Mouse (Mus musculus) cerebral cortex, adult 2 months (tissue): ENCODE measurements around the gene Bcl7b.

ENCODE experiments used
- WGBS: fragments of 180-500 bp; shearing (Covaris S2); methylation state at CpG from one replicate; pipeline ENCODE4 v1.1.7; 2018; 5-methylcytosine and 5-hydroxymethylcytosine counted together

Gene Bcl7b

GRCm38 (mm10) chr5:135168063-135169062, at the start of gene Bcl7b:
Bcl7b (plus strand) TSS chr5:135168283.
- WGBS, result 1% methylated on average over 95 of the region's 95 CpGs

DNA sequence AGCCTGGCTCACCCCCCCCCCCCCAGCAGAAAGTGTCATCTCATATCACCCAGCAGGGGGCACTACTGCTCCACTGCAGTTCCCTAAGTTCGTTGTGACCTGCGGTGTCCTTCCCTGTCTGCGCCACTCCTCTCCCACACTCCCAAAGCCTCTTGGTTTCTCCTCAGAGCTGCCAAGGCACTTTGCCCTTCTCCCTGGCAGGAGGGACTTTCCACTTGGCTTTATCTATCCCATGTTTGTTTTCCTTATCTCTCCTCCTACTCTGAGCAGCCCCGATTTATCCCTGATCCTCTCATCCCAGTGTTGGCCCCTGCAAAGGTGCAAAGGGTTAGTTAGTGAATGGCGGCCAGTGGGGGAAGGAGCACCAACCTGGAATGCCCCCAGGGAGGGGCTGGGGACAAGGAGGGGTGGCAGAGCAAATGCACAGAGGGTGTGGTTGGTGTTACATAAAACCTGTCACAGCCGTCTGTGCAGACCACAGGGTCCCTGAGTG, 49.4 kb upstream of the Bcl7b start:
- WGBS, result 26% methylated on average over 6 of the region's 6 CpGs

DNA sequence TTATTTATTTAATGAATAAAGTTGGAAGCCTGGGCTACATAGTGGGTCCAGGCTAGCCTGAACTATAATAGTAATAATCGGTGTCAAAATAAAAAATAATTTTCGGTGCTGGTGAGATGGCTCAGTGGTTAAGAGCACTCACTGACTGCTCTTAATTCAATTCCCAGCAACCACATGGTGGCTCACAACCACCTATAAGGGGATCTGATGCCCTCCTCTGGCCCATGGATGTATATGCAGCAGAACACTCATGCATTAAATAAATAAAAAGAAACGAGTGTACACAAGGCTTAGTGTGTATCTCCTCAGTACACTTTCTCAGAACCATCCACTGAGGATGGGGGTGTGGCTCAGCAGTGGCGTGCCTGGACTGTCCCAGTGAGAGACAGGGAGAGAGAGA, 47.3 kb upstream of the Bcl7b start:
- 68% methylated on average over 4 of the region's 4 CpGs for WGBS

DNA sequence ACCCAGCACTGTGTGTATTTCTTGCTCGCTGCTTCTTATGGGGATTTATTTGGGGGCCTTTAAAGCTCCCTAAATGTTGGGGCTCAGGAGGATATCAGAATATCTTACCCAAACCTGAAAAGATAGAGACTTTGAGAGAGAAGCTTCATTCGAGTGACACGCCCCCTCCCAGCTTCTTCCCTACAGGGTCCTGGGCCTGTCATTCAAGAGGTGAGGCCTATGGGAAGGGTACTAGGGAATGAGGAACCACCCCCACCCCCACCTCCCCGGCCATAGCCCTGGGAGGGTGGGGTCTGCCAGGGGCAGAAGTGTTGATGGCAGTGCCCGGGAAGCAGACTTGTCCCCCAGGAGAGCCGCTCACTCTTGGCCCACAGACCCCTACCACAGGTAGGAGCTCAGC, 42.0 kb upstream of the Bcl7b start:
- WGBS, result 76% methylated on average over 6 of the region's 6 CpGs

GRCm38 (mm10) chr5:135127669-135128068, 40.4 kb upstream of the Bcl7b start:
- WGBS, result 70% methylated on average over 6 of the region's 6 CpGs

GRCm38 (mm10) chr5:135129747-135130146, 38.3 kb upstream of the Bcl7b start:
- WGBS, result 85% methylated on average over 4 of the region's 4 CpGs

GRCm38 (mm10) chr5:135133736-135134405, 34.2 kb upstream of the Bcl7b start:
- WGBS, result 8% methylated on average over 26 of the region's 26 CpGs

DNA sequence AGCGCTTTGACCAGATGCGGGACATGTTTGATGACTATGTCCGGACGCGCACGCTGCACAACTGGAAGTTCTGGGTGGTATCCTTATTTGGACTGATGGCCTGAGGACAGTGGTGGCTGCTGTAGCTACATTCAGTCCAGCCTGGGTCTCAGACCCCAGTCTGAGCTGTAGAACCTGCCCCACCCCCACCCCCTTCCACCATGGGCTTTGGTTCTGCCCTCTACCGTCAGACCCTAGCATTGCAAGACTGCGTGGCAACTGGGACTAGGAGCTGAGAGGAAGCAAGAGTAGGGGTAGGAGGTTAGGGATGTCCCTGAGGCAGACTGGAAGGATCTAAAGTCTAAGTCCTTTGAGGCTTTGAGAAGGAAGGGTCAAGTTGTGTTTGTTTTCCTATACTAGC, 33.5 kb upstream of the Bcl7b start:
- WGBS, result 10% methylated on average over 8 of the region's 8 CpGs

DNA sequence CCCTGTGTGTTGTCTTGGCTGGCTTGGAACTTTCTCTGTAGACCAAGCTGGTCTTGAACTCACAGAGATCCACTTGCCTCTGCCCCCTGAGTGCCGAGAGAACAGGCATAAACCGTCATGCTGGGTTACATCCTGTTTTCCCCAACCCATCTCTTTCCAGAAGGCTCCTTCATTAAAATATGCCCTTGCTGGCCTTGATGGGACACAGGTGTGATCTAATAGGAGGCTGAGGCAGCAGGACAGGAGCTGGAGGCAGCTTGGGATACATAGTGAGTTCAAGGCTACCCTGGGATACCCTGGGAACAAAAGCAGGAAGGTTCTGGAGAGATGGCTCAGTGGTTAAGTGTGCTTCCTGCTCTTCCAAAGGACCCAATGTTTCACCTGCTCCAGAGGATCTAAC, 28.2 kb upstream of the Bcl7b start:
- 79% methylated on average over 2 of the region's 2 CpGs for WGBS

DNA sequence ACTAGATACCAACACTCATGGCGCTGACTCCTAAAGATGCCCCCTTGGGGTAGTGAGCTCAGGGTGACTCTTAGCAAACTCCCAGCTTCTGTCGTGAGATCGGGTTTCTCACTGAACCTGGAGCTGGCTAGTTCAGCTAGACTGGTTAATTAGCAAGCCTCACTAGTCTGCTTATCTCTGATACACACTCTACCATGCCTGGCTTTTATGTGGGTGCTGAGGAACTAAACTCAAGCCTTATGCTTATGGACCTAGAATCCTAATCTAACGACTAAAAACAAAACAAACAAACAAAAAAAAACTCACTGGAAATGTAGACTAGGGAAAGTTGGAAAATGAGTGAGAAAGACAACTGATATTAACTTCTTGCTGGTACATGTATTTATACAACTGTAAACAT, 23.6 kb upstream of the Bcl7b start:
- 65% methylated on average over 4 of the region's 4 CpGs for WGBS

GRCm38 (mm10) chr5:135145532-135145931, 22.6 kb upstream of the Bcl7b start:
- 75% methylated on average over 3 of the region's 3 CpGs for WGBS

DNA sequence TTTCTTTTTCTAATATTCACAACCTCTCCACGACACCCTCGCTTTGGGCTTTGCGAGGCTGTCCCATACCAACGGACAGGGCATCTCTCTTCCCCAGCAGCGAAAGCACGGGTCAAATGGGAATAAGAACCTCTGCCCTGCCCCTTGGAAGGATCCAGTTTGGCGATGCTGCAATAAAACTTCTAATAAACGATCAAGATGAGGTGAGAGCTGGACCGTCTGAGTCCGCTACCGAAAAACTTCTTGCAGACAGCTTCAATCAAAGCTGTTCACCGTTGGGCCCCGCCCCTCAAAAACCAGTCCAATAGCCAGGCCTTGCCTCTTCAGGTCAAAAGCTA, 19.4 kb upstream of the Bcl7b start:
- under 1% methylated on average over 13 of the region's 13 CpGs for WGBS

DNA sequence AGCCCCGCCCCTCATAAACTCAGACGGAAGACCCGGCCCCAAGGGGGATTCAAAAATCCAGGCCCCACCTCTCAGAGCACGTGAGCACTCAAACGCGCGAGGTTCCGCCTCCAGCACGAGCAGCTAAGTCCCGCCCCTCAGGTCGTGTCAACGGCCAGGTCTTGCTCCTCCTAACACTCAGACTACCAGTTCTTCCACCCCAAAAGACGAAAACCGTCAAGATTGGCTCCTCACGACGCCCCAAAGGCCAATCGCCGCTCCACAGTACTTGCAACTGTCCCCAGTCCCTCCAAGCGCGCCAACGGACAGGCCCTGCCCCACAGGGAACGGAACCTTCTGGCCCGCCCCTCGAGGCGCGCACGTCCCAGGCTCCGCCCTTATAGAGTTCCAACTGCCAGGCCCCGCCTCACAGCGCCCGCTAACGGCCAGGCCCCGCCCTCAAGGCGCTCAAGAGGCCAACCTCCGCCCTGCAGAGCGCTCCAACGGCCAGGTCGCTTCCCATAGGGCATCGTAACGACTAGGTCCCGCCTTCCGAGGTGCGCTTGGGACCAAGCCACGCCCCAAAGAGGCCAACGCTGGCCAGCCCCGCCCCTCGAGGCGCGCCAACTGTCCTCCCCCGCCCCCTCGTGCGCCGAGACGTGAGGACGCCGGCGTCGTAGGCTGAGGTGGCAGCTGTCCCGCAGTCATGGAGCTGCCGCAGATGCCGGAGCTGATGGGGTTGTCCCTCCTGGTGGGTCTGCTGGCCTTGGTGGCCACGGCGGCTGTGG, 18.8 kb upstream of the Bcl7b start, which contains the start of gene Tbl2:
Tbl2 (plus strand) TSS at position 605 of the 767 bp plus-strand sequence.
- under 1% methylated on average over 63 of the region's 63 CpGs for WGBS

DNA sequence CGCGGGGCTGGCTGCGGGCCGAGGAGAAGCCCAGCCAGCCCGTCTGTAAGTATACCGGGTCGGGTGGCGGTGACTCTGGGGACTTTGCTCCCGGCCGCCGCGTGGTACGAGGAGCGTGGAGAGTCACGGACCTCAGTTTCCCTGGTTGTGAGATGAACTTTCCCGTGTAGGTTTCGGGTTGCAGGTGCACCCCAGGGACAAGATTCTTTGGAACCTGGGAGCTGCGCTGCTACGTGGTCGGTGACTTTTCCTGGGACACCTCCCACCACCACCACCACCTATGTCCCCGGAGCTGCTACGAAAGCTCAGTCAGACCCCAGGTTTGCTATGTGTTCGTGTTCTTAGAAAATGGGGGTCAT, 18.3 kb upstream of the Bcl7b start:
- WGBS, result 0% methylated on average over 23 of the region's 23 CpGs

DNA sequence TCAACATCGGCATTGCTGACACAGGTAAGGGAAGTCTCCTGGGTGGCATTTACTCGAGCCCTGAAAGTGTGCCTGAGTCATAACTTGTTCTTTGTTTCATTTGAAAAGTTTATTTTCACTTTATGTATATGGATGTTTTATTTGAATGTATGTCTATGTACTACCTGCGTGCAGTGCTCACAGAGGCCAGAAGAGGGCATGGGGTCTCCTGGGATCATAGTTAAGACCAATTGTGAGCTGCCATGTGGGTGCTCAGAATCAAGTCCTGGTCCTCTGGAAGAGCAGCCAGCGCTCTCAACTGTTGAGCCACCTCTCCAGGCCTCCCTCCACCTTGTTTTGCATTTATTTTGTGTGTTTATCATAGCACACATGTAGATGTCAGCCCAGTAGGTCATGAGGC, 11.6 kb upstream of the Bcl7b start:
- 97% methylated on average over 4 of the region's 4 CpGs for WGBS

DNA sequence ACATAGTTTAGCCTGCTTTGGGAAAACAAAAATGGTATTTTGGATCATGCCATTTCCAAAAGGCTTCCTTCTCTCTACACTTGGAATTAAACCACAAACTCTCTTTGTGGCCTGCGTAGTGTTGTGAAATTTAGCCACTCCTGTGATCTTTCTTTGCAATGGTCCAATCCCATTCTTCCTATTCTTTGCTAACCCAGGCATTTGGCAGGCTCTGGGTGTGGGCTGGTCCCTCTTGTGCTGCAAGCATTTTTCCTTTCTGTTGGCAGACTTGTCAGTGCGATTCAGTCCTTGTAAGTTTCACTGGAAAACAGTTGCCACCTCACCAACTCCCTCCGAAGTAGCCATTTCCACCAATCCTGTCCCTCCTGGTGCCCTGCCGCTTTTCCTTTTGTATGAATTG, 6.9 kb upstream of the Bcl7b start:
- WGBS, result 48% methylated on average over 4 of the region's 4 CpGs

GRCm38 (mm10) chr5:135161650-135162049, 6.4 kb upstream of the Bcl7b start:
- WGBS, result 66% methylated on average over 7 of the region's 7 CpGs

GRCm38 (mm10) chr5:135162361-135162760, 5.7 kb upstream of the Bcl7b start:
- WGBS, result 88% methylated on average over 8 of the region's 8 CpGs

- 92% methylated on average over 6 of the region's 6 CpGs for WGBS
These were observed 5.3 kb upstream of the Bcl7b start for GRCm38 (mm10) chr5:135162821-135163220.

DNA sequence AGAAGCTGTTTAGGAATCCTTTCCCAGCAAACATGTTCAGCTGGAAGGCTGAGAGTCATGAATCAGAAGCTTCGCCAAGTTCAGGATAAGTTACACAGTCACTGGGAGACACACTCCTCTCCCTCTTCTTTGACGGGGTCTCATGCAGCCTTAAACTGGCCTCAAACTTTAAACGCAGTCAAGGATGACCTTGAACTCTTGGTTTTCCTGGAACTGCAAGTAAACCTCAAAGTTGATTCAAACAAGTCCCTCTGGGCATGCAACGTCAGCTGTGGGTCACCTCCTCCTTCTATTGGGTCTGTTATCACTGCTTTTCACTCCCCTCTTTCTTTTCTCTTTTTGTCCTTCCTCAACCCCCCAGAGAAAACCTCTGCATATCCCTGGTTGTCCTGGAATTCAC, 1.2 kb upstream of the Bcl7b start:
- 89% methylated on average over 4 of the region's 4 CpGs for WGBS

GRCm38 (mm10) chr5:135167469-135167868, 614 bp upstream of the Bcl7b start:
- 96% methylated on average over 4 of the region's 4 CpGs for WGBS

DNA sequence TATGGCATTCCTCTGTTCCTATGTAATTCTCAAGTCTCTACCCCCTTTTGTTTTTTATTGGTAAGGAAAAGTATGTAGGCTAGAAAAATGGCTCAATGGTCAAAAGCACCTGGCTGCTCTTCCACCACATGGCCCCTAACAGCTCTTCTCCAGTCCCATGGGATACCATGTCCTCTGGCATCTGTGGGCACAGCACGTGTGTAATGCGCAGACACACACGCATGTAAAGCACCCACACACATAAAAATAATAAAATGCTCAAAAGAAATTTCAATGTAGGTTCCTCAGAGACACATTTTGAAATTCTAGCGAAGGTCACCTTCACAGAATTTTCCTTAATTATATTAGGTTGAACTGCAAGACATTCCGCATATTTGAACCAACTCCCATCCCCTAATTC, 1.4 kb downstream of the Bcl7b start:
- 86% methylated on average over 5 of the region's 5 CpGs for WGBS
